Mouse (Mus musculus): ENCODE results near the gene Ubd. TPM values are rescaled to one million over a fixed set of nuclear protein-coding genes. Genes with fewer than 3 reads are reported as not detected.
"Not testable (repeated sequence)": the region's sequence is repeated elsewhere in the genome, so short reads cannot be mapped to it uniquely, and the experiment has no call there.

The Ubd gene
- polyA plus RNA-seq, 2 experiments: not detected

- H3K27me3 ChIP-seq (ENCODE audit: control insufficient read depth, insufficient read depth, low read length): peaks cover 9% of the 10 kb centered on the region
- no peaks in the 10 kb centered on the region for H3K9me3 ChIP-seq (ENCODE audit: control insufficient read depth, low read length)
- H3K4me2 ChIP-seq (ENCODE audit: low read depth): no peak overlapping the region
- DNase-seq (ENCODE audit: low read depth in 3 of 3, low spot score in 3 of 3): no peak
- 14% methylated on average over 40 of the region's 40 CpGs for WGBS (ENCODE audit: insufficient replicate concordance)
- TF ChIP-seq EP300 (IDR thresholded peaks at IDR 0.05; ENCODE audit: low read depth) (no peak), CTCF (IDR thresholded peaks at IDR 0.05; ENCODE audit: low read depth) (no peak)
- no peak overlapping the region for H3K4me3 ChIP-seq (ENCODE audit: insufficient read depth in 1 of 2, low read depth in 2 of 2, low read length in 2 of 2)
- no peak for ATAC-seq (ENCODE audit: insufficient read depth)
- H3K36me3 ChIP-seq (replicated peaks; ENCODE audit: control insufficient read depth, insufficient read depth, low read depth): no peaks in the 10 kb centered on the region
- no peaks in the 10 kb centered on the region for H3K4me1 ChIP-seq (replicated peaks; ENCODE audit: control insufficient read depth in 2 of 2, insufficient read depth in 2 of 2, low read length in 1 of 2)
- H3K27ac ChIP-seq: no peak overlapping the region
- H3K9ac ChIP-seq (replicated peaks): no peak overlapping the region
Measured at GRCm38 (mm10) chr17:37210884-37211768, 17.4 kb downstream of the Ubd start.

GRCm38 (mm10) chr17:37213018-37213417 lies 19.3 kb downstream of the Ubd start, which contains the start of gene Olfr95:
Olfr95 (minus strand) TSS chr17:37213118.
- no peaks in the 10 kb centered on the region for H3K4me1 ChIP-seq (replicated peaks; ENCODE audit: control insufficient read depth in 2 of 2, insufficient read depth in 2 of 2, low read length in 1 of 2)
- H3K27ac ChIP-seq: no peak within 1 kb of the TSS
- no peak within 1 kb of the TSS for H3K9ac ChIP-seq (replicated peaks)
- TF ChIP-seq EP300 (IDR thresholded peaks at IDR 0.05; ENCODE audit: low read depth) (no peak), CTCF (IDR thresholded peaks at IDR 0.05; ENCODE audit: low read depth) (no peak)
- H3K36me3 ChIP-seq (replicated peaks; ENCODE audit: control insufficient read depth, insufficient read depth, low read depth): no peaks in the 10 kb centered on the region
- H3K4me2 ChIP-seq (ENCODE audit: low read depth): no peak within 1 kb of the TSS
- H3K4me3 ChIP-seq (ENCODE audit: insufficient read depth in 1 of 2, low read depth in 2 of 2, low read length in 2 of 2): no peak within 1 kb of the TSS
- DNase-seq (ENCODE audit: low read depth in 3 of 3, low spot score in 3 of 3): no peak
- peaks cover 9% of the 10 kb centered on the region for H3K27me3 ChIP-seq (ENCODE audit: control insufficient read depth, insufficient read depth, low read length)
- no peak for ATAC-seq (ENCODE audit: insufficient read depth)
- WGBS (ENCODE audit: insufficient replicate concordance): 47% methylated on average over 3 of the region's 3 CpGs
- no peaks in the 10 kb centered on the region for H3K9me3 ChIP-seq (ENCODE audit: control insufficient read depth, low read length)

GRCm38 (mm10) chr17:37218486-37218885 lies 24.8 kb downstream of the Ubd start:
- Histone ChIP-seq H3K4me1 (replicated peaks; ENCODE audit: control insufficient read depth in 2 of 2, insufficient read depth in 2 of 2, low read length in 1 of 2) (no peaks in the 10 kb centered on the region), H3K4me2 (ENCODE audit: low read depth) (no peak overlapping the region), H3K4me3 (ENCODE audit: insufficient read depth in 1 of 2, low read depth in 2 of 2, low read length in 2 of 2) (no peak overlapping the region), H3K27me3 (ENCODE audit: control insufficient read depth, insufficient read depth, low read length) (no peaks in the 10 kb centered on the region), H3K9ac (replicated peaks) (no peak overlapping the region), H3K9me3 (ENCODE audit: control insufficient read depth, low read length) (no peaks in the 10 kb centered on the region), H3K36me3 (replicated peaks; ENCODE audit: control insufficient read depth, insufficient read depth, low read depth) (no peaks in the 10 kb centered on the region), H3K27ac (no peak overlapping the region)
- DNase-seq (ENCODE audit: low read depth in 3 of 3, low spot score in 3 of 3) (no peak), ATAC-seq (ENCODE audit: insufficient read depth) (no peak)
- no peak for TF ChIP-seq EP300 (IDR thresholded peaks at IDR 0.05; ENCODE audit: low read depth)
- TF ChIP-seq CTCF (IDR thresholded peaks at IDR 0.05; ENCODE audit: low read depth): no peak
- 51% methylated on average over 3 of the region's 3 CpGs for WGBS (ENCODE audit: insufficient replicate concordance)

- Histone ChIP-seq H3K4me2 (ENCODE audit: low read depth) (no peak within 1 kb of the TSS), H3K27ac (no peak within 1 kb of the TSS), H3K4me1 (replicated peaks; ENCODE audit: control insufficient read depth in 2 of 2, insufficient read depth in 2 of 2, low read length in 1 of 2) (no peaks in the 10 kb centered on the region), H3K9ac (replicated peaks) (no peak within 1 kb of the TSS), H3K9me3 (ENCODE audit: control insufficient read depth, low read length) (no peaks in the 10 kb centered on the region), H3K4me3 (ENCODE audit: insufficient read depth in 1 of 2, low read depth in 2 of 2, low read length in 2 of 2) (no peak within 1 kb of the TSS), H3K27me3 (ENCODE audit: control insufficient read depth, insufficient read depth, low read length) (no peaks in the 10 kb centered on the region), H3K36me3 (replicated peaks; ENCODE audit: control insufficient read depth, insufficient read depth, low read depth) (no peaks in the 10 kb centered on the region)
- DNase-seq (ENCODE audit: low read depth in 3 of 3, low spot score in 3 of 3): no peak
- 39% methylated on average over 4 of the region's 4 CpGs for WGBS (ENCODE audit: insufficient replicate concordance)
- no peak for ATAC-seq (ENCODE audit: insufficient read depth)
- no peak for TF ChIP-seq CTCF (IDR thresholded peaks at IDR 0.05; ENCODE audit: low read depth)
- TF ChIP-seq EP300 (IDR thresholded peaks at IDR 0.05; ENCODE audit: low read depth): no peak
Measured at GRCm38 (mm10) chr17:37219846-37220245, 26.2 kb downstream of the Ubd start, which contains the start of gene Olfr96. Olfr96 (plus strand) TSS chr17:37220146.

- Histone ChIP-seq H3K9ac (replicated peaks) (no peak overlapping the region), H3K36me3 (replicated peaks; ENCODE audit: control insufficient read depth, insufficient read depth, low read depth) (no peaks in the 10 kb centered on the region), H3K27ac (no peak overlapping the region), H3K27me3 (ENCODE audit: control insufficient read depth, insufficient read depth, low read length) (no peaks in the 10 kb centered on the region), H3K4me1 (replicated peaks; ENCODE audit: control insufficient read depth in 2 of 2, insufficient read depth in 2 of 2, low read length in 1 of 2) (no peaks in the 10 kb centered on the region), H3K4me3 (ENCODE audit: insufficient read depth in 1 of 2, low read depth in 2 of 2, low read length in 2 of 2) (no peak overlapping the region), H3K4me2 (ENCODE audit: low read depth) (no peak overlapping the region), H3K9me3 (ENCODE audit: control insufficient read depth, low read length) (no peaks in the 10 kb centered on the region)
- ATAC-seq (ENCODE audit: insufficient read depth): no peak
- WGBS (ENCODE audit: insufficient replicate concordance): 11% methylated on average over 1 of the region's 1 CpGs
- TF ChIP-seq EP300 (IDR thresholded peaks at IDR 0.05; ENCODE audit: low read depth) (no peak), CTCF (IDR thresholded peaks at IDR 0.05; ENCODE audit: low read depth) (no peak)
- no peak for DNase-seq (ENCODE audit: low read depth in 3 of 3, low spot score in 3 of 3)
Measured at GRCm38 (mm10) chr17:37221879-37222278, 28.2 kb downstream of the Ubd start.

GRCm38 (mm10) chr17:37237230-37237629 lies 43.5 kb downstream of the Ubd start, which contains the start of gene Olfr97:
Olfr97 (minus strand) TSS chr17:37237330.
- H3K9me3 ChIP-seq (ENCODE audit: control insufficient read depth, low read length); H3K4me3 ChIP-seq (ENCODE audit: insufficient read depth in 1 of 2, low read depth in 2 of 2, low read length in 2 of 2); ATAC-seq (ENCODE audit: insufficient read depth); H3K4me2 ChIP-seq (ENCODE audit: low read depth); DNase-seq (ENCODE audit: low read depth in 3 of 3, low spot score in 3 of 3); H3K9ac ChIP-seq (replicated peaks); H3K27me3 ChIP-seq (ENCODE audit: control insufficient read depth, insufficient read depth, low read length); H3K4me1 ChIP-seq (replicated peaks; ENCODE audit: control insufficient read depth in 2 of 2, insufficient read depth in 2 of 2, low read length in 1 of 2); H3K27ac ChIP-seq; H3K36me3 ChIP-seq (replicated peaks; ENCODE audit: control insufficient read depth, insufficient read depth, low read depth): not testable (repeated sequence)
- 70% methylated on average over 2 of the region's 2 CpGs for WGBS (ENCODE audit: insufficient replicate concordance)
